Mouse (Mus musculus) lung, adult 2 months (tissue): ENCODE measurements around the gene Krt35.

Source experiments
- CTCF ChIP-seq: fragments of 200-500 bp; IDR thresholded peaks from 2 replicates; pipeline ENCODE4 v1.5.1; 2011; ENCODE audit warnings: mild to moderate bottlenecking, low read length, control low read depth; ENCODE audit not compliant: insufficient read depth
- POLR2A ChIP-seq: fragments of 200-500 bp; IDR thresholded peaks from 2 replicates; pipeline ENCODE4 v1.6.1; 2011; ENCODE audit warnings: low read depth, mild to moderate bottlenecking, control low read depth, low read length, borderline replicate concordance; ENCODE audit errors: extremely low read depth

GRCm38 (mm10) chr11:100067293-100068036, 28.6 kb downstream of the Krt35 start:
- TF ChIP-seq CTCF (no peak), POLR2A (no peak)
